Mouse (Mus musculus): Measurements from ENCODE around the gene Mthfsd. TPM values are rescaled to one million over a fixed set of nuclear protein-coding genes. Genes with fewer than 3 reads are reported as not detected.
A peak's percentile ranks its signal among the peaks of the same experiment; 100 is the strongest.

Mthfsd gene
- polyA plus RNA-seq, 1 experiment from 2014 or later: 33.0 TPM

DNA sequence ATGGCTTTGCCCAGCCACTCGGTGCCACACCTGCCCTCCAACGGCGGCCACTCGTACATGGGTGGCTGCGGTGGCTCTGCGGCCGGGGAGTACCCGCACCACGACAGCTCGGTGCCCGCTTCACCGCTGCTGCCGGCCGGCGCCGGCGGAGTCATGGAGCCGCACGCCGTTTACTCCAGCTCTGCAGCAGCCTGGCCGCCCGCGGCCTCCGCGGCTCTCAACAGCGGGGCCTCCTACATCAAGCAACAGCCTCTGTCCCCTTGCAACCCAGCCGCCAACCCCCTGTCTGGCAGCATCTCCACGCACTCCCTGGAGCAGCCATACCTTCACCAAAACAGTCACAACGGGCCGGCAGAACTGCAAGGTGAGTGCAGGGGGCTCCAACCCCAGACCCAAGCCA lies 23.2 kb downstream of the Mthfsd start:
- H3K9me3 ChIP-seq (ENCODE audit: control insufficient read depth, low read length): no peaks in the 10 kb centered on the region
- H3K4me1 ChIP-seq (replicated peaks; ENCODE audit: control insufficient read depth, insufficient read depth): no peaks in the 10 kb centered on the region
- H3K9ac ChIP-seq (ENCODE audit: low read length): peak overlapping the region; percentile 89
- peaks cover 3% of the 10 kb centered on the region; the same call in 1 of the 2 replicates for H3K36me3 ChIP-seq (ENCODE audit: control insufficient read depth, insufficient read depth, low read length)
- H3K4me2 ChIP-seq (replicated peaks; ENCODE audit: low read depth): peak overlapping the region; percentile 71
- 7% methylated on average over 28 of the region's 30 CpGs for WGBS
- peak overlapping the region; percentile 69 for H3K4me3 ChIP-seq (ENCODE audit: low read depth, low read length)
- no peak for TF ChIP-seq CTCF (IDR thresholded peaks at IDR 0.05; ENCODE audit: low read depth)
- TF ChIP-seq EP300 (optimal IDR thresholded peaks at IDR 0.05): no peak
- peaks cover 5% of the 10 kb centered on the region for H3K27me3 ChIP-seq (ENCODE audit: control insufficient read depth, insufficient read depth, low read length)
- H3K27ac ChIP-seq (replicated peaks): peak overlapping the region; percentile 99
- DNase-seq (ENCODE audit: low spot score) (no peak), ATAC-seq (ENCODE audit: low FRiP score, low TSS enrichment) (no peak)

DNA sequence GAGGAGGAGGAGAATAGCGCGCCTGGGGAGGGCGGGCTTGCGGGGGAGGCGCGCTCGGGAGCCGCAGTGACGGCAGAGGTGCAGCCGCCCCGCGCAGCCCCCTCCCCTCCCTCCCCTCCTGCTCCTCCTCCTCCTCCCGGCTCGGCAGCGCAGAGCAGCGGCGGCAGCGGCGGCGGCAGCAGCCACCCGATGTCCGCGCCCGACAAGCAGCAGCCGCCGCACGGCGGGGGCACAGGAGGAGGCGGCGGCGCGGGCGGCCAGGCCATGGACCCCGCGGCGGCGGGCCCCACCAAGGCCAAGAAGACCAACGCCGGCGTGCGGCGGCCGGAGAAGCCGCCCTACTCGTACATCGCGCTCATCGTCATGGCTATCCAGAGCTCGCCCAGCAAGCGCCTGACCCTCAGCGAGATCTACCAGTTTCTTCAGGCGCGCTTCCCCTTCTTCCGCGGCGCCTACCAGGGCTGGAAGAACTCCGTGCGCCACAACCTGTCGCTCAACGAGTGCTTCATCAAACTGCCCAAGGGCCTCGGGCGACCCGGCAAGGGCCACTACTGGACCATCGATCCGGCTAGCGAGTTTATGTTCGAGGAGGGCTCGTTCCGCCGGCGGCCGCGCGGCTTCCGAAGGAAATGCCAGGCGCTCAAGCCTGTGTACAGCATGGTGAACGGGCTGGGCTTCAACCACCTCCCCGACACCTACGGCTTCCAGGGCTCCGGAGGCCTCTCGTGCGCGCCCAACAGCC lies 23.8 kb downstream of the Mthfsd start, which contains the start of gene Foxf1:
Gene Foxf1, plus strand, starts transcription at position 177 of the 742 bp plus-strand sequence.
- no peak for TF ChIP-seq EP300 (optimal IDR thresholded peaks at IDR 0.05)
- no peak for TF ChIP-seq CTCF (IDR thresholded peaks at IDR 0.05; ENCODE audit: low read depth)
- Histone ChIP-seq H3K4me2 (replicated peaks; ENCODE audit: low read depth) (peak within 1 kb of the TSS; percentile 71), H3K9ac (ENCODE audit: low read length) (peak within 1 kb of the TSS; percentile 89), H3K4me3 (ENCODE audit: low read depth, low read length) (peak within 1 kb of the TSS; percentile 69), H3K27me3 (ENCODE audit: control insufficient read depth, insufficient read depth, low read length) (peaks cover 5% of the 10 kb centered on the region), H3K9me3 (ENCODE audit: control insufficient read depth, low read length) (no peaks in the 10 kb centered on the region), H3K27ac (replicated peaks) (peak within 1 kb of the TSS; percentile 99), H3K36me3 (ENCODE audit: control insufficient read depth, insufficient read depth, low read length) (no peaks in the 10 kb centered on the region; the same call in 1 of the 2 replicates), H3K4me1 (replicated peaks; ENCODE audit: control insufficient read depth, insufficient read depth) (no peaks in the 10 kb centered on the region)
- DNase-seq (ENCODE audit: low spot score): peak; percentile 68
- ATAC-seq (ENCODE audit: low FRiP score, low TSS enrichment): peak; percentile 71; the same call in 1 of the 2 replicates
- WGBS: under 1% methylated on average over 46 of the region's 83 CpGs

DNA sequence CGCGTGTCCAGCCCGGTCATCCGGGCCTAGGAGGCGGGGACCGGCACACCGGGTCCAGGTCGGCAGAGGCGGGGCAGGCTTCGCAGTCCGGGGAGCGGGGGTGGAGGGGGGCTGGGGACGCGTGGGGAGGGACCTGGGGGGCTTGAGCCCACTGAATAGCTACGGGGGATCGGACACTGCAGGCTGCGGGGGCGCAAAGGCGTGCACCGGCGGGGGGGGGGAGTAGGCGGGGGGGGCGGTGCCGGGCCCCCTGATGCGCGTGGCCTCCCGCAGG lies 24.3 kb downstream of the Mthfsd start:
- Histone ChIP-seq H3K4me2 (replicated peaks; ENCODE audit: low read depth) (peak overlapping the region; percentile 71), H3K9ac (ENCODE audit: low read length) (peak overlapping the region; percentile 89), H3K27me3 (ENCODE audit: control insufficient read depth, insufficient read depth, low read length) (peaks cover 5% of the 10 kb centered on the region), H3K36me3 (ENCODE audit: control insufficient read depth, insufficient read depth, low read length) (no peaks in the 10 kb centered on the region; the same call in 1 of the 2 replicates), H3K4me3 (ENCODE audit: low read depth, low read length) (peak overlapping the region; percentile 69), H3K27ac (replicated peaks) (peak overlapping the region; percentile 99), H3K4me1 (replicated peaks; ENCODE audit: control insufficient read depth, insufficient read depth) (no peaks in the 10 kb centered on the region), H3K9me3 (ENCODE audit: control insufficient read depth, low read length) (no peaks in the 10 kb centered on the region)
- no peak for TF ChIP-seq EP300 (optimal IDR thresholded peaks at IDR 0.05)
- no peak for TF ChIP-seq CTCF (IDR thresholded peaks at IDR 0.05; ENCODE audit: low read depth)
- DNase-seq (ENCODE audit: low spot score) (no peak), ATAC-seq (ENCODE audit: low FRiP score, low TSS enrichment) (0 out of 2 replicates have a peak, but pooled peaks have one; percentile 53)
- WGBS: 1% methylated on average over 12 of the region's 27 CpGs

GRCm38 (mm10) chr8:121083093-121083935 lies 24.9 kb downstream of the Mthfsd start:
- under 1% methylated on average over 88 of the region's 89 CpGs for WGBS
- Histone ChIP-seq H3K27ac (replicated peaks) (peak overlapping the region; percentile 99), H3K4me3 (ENCODE audit: low read depth, low read length) (peak overlapping the region; percentile 69), H3K36me3 (ENCODE audit: control insufficient read depth, insufficient read depth, low read length) (no peaks in the 10 kb centered on the region; the same call in 1 of the 2 replicates), H3K27me3 (ENCODE audit: control insufficient read depth, insufficient read depth, low read length) (peaks cover 5% of the 10 kb centered on the region), H3K9ac (ENCODE audit: low read length) (peak overlapping the region; percentile 89), H3K4me1 (replicated peaks; ENCODE audit: control insufficient read depth, insufficient read depth) (no peaks in the 10 kb centered on the region), H3K9me3 (ENCODE audit: control insufficient read depth, low read length) (no peaks in the 10 kb centered on the region), H3K4me2 (replicated peaks; ENCODE audit: low read depth) (peak overlapping the region; percentile 71)
- peak; percentile 76 for DNase-seq (ENCODE audit: low spot score)
- TF ChIP-seq EP300 (optimal IDR thresholded peaks at IDR 0.05) (no peak), CTCF (IDR thresholded peaks at IDR 0.05; ENCODE audit: low read depth) (no peak)
- ATAC-seq (ENCODE audit: low FRiP score, low TSS enrichment): peak; percentile 84

DNA sequence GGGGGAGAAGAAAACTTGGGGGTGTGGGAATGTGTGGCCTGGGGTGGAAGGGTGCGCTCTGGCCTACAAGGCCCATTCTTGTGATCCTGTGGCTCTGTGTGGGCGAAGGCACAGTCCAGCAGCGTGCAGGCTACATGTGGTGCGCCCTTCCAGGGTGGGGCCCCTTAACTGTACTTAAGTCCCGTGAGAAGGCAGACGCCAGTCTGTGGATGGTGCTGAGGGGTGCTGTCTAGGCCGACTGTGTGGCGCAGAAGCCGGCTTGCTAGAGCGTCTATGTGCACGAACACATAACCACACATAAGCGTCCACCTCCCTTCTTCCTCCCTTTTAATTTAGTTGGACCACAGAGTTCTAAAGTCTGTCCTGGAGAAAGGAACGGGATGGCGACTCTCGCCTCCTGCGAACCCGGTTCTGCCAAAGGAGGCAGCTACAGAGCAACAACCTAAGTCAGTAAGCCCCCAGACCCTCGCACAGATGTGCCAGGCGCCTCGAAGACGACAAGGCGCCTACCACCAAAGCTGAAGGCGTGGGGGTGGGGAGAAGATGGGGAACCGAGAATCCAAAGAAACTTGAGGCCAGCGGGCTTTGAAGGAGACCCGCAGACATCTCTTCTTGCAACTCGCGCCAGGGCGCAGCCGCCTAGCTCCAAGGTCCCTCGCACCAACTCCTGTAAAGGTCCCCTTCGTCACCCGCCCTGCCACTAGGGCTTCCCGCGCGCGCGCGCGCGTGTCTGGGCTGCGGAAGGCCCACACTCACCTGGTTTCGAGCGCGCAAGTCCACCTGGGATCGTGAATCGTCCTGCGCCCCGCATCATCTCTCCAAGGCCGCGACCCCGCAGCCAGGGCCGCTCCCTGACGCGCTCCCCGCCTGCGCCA lies 25.7 kb downstream of the Mthfsd start:
- DNase-seq (ENCODE audit: low spot score): no peak
- Histone ChIP-seq H3K27ac (replicated peaks) (peak overlapping the region; percentile 99), H3K4me3 (ENCODE audit: low read depth, low read length) (peak overlapping the region; percentile 69), H3K4me1 (replicated peaks; ENCODE audit: control insufficient read depth, insufficient read depth) (no peaks in the 10 kb centered on the region), H3K9ac (ENCODE audit: low read length) (peak overlapping the region; percentile 89), H3K4me2 (replicated peaks; ENCODE audit: low read depth) (peak overlapping the region; percentile 71), H3K27me3 (ENCODE audit: control insufficient read depth, insufficient read depth, low read length) (peaks cover 5% of the 10 kb centered on the region), H3K9me3 (ENCODE audit: control insufficient read depth, low read length) (no peaks in the 10 kb centered on the region), H3K36me3 (ENCODE audit: control insufficient read depth, insufficient read depth, low read length) (no peaks in the 10 kb centered on the region; the same call in 1 of the 2 replicates)
- 1% methylated on average over 50 of the region's 57 CpGs for WGBS
- no peak for ATAC-seq (ENCODE audit: low FRiP score, low TSS enrichment)
- TF ChIP-seq EP300 (optimal IDR thresholded peaks at IDR 0.05) (no peak), CTCF (IDR thresholded peaks at IDR 0.05; ENCODE audit: low read depth) (no peak)
